Mouse (Mus musculus) limb, embryonic 11.5 days (tissue): ENCODE results near the gene Lrrc8d. TPM values are rescaled to one million over a fixed set of nuclear protein-coding genes. Genes with fewer than 3 reads are reported as not detected.

Experiments
- ATAC-seq: fragments of 200-750 bp; cut with Nextera tagmentation; 2 replicates; pipeline ENCODE4 v1.8.0; 2017; ENCODE audit warnings: low read depth; ENCODE audit not compliant: insufficient number of reproducible peaks, low FRiP score, low TSS enrichment
- DNase-seq: peaks from one replicate; pipeline ENCODE4 v3.0.0-alpha.2; 2015; ENCODE audit warnings: low spot score
- H3K27ac ChIP-seq: fragments of 300-500 bp; sonication (generic); replicated peaks from 2 replicates; pipeline ENCODE4 v1.5.1; 2014; ENCODE audit warnings: low read depth, mild to moderate bottlenecking, low read length
- H3K27me3 ChIP-seq: fragments of 300-500 bp; sonication (generic); 2 replicates; pipeline ENCODE4 v1.6.1; 2014; ENCODE audit warnings: mild to moderate bottlenecking, low read length, mixed read lengths; ENCODE audit not compliant: control insufficient read depth, insufficient read depth
- H3K36me3 ChIP-seq: fragments of 300-500 bp; sonication (generic); 2 replicates; pipeline ENCODE4 v1.6.1; 2014; ENCODE audit warnings: mild to moderate bottlenecking, low read length, moderate library complexity, mixed read lengths; ENCODE audit not compliant: control insufficient read depth, insufficient read depth
- H3K4me1 ChIP-seq: fragments of 300-500 bp; sonication (generic); 2 replicates; pipeline ENCODE4 v1.6.1; 2014; ENCODE audit warnings: low read length, mixed read lengths; ENCODE audit not compliant: control insufficient read depth, insufficient read depth
- H3K4me2 ChIP-seq: fragments of 300-500 bp; sonication (generic); 2 replicates; pipeline ENCODE4 v1.6.1; 2014; ENCODE audit warnings: low read depth, mild to moderate bottlenecking, moderate library complexity; ENCODE audit not compliant: severe bottlenecking
- H3K4me3 ChIP-seq: fragments of 300-500 bp; sonication (generic); 2 replicates; pipeline ENCODE4 v1.5.1; 2014; ENCODE audit warnings: low read depth, low read length
- H3K9ac ChIP-seq: fragments of 300-500 bp; sonication (generic); 2 replicates; pipeline ENCODE4 v1.6.1; 2014; ENCODE audit warnings: mild to moderate bottlenecking, low read length
- H3K9me3 ChIP-seq: fragments of 300-500 bp; sonication (generic); 2 replicates; pipeline ENCODE4 v1.6.1; 2016; ENCODE audit warnings: low read length; ENCODE audit not compliant: control insufficient read depth
- WGBS: fragments of 180-500 bp; shearing (Covaris S2); extraction: QIAGEN DNeasy Blood & Tissue Kit; methylation state at CpG from one replicate; pipeline ENCODE4 v1.1.7; 2014; 5-methylcytosine and 5-hydroxymethylcytosine counted together
- polyA plus RNA-seq: library from polyadenylated mRNA; unstranded; fragments of >200 nt; fragmentation: Nextera tagmentation; extraction: Ambion mirVana; gene quantifications from 2 replicates; pipeline ENCODE4 v1.2.1, GENCODE M21; 2014

The Lrrc8d gene
- polyA plus RNA-seq, 1 experiment from 2014 or later = 21.4 TPM

GRCm38 (mm10) chr5:105691645-105692044 is 8.1 kb upstream of the Lrrc8d start:
- no peak overlapping the region for H3K4me3 ChIP-seq
- H3K27me3 ChIP-seq = no peaks in the 10 kb centered on the region
- WGBS = 84% methylated on average over 7 of the region's 7 CpGs
- no peaks in the 10 kb centered on the region for H3K4me1 ChIP-seq
- H3K4me2 ChIP-seq = no peak overlapping the region
- ATAC-seq = no peak
- H3K27ac ChIP-seq = no peak overlapping the region
- no peaks in the 10 kb centered on the region for H3K36me3 ChIP-seq
- no peak for DNase-seq
- no peaks in the 10 kb centered on the region for H3K9me3 ChIP-seq
- H3K9ac ChIP-seq = no peak overlapping the region

GRCm38 (mm10) chr5:105694339-105694930 is 5.3 kb upstream of the Lrrc8d start:
- ATAC-seq (no peak), DNase-seq (no peak)
- Histone ChIP-seq H3K4me1 (no peaks in the 10 kb centered on the region), H3K9ac (no peak overlapping the region), H3K4me2 (no peak overlapping the region), H3K36me3 (no peaks in the 10 kb centered on the region), H3K4me3 (no peak overlapping the region), H3K9me3 (no peaks in the 10 kb centered on the region), H3K27ac (no peak overlapping the region), H3K27me3 (0 out of 2 replicates have a peak, but pooled peaks cover 2% of the 10 kb centered on the region)
- 87% methylated on average over 7 of the region's 7 CpGs for WGBS

- 91% methylated on average over 6 of the region's 6 CpGs for WGBS
- Histone ChIP-seq H3K27ac (no peak overlapping the region), H3K4me2 (no peak overlapping the region), H3K36me3 (no peaks in the 10 kb centered on the region), H3K4me1 (no peaks in the 10 kb centered on the region), H3K4me3 (no peak overlapping the region), H3K9ac (no peak overlapping the region), H3K9me3 (no peaks in the 10 kb centered on the region), H3K27me3 (0 out of 2 replicates have a peak, but pooled peaks cover 2% of the 10 kb centered on the region)
- no peak for DNase-seq
- no peak for ATAC-seq
Observed at GRCm38 (mm10) chr5:105696049-105696448, 3.7 kb upstream of the Lrrc8d start.

- 88% methylated on average over 3 of the region's 3 CpGs for WGBS
- Histone ChIP-seq H3K4me2 (no peak overlapping the region), H3K9me3 (no peaks in the 10 kb centered on the region), H3K27me3 (0 out of 2 replicates have a peak, but pooled peaks cover 2% of the 10 kb centered on the region), H3K36me3 (no peaks in the 10 kb centered on the region), H3K9ac (no peak overlapping the region), H3K4me3 (no peak overlapping the region), H3K27ac (no peak overlapping the region), H3K4me1 (0 out of 2 replicates have a peak, but pooled peaks cover 2% of the 10 kb centered on the region)
- ATAC-seq (no peak), DNase-seq (no peak)
Observed at GRCm38 (mm10) chr5:105697886-105698285, 1.9 kb upstream of the Lrrc8d start.

- WGBS = 20% methylated on average over 7 of the region's 7 CpGs
- H3K4me3 ChIP-seq = no peak overlapping the region
- DNase-seq = no peak
- 0 out of 2 replicates have a peak, but pooled peaks cover 2% of the 10 kb centered on the region for H3K4me1 ChIP-seq
- no peak overlapping the region for H3K9ac ChIP-seq
- H3K27ac ChIP-seq = no peak overlapping the region
- no peak for ATAC-seq
- 0 out of 2 replicates have a peak, but pooled peaks cover 2% of the 10 kb centered on the region for H3K27me3 ChIP-seq
- H3K9me3 ChIP-seq = no peaks in the 10 kb centered on the region
- H3K36me3 ChIP-seq = no peaks in the 10 kb centered on the region
- H3K4me2 ChIP-seq = no peak overlapping the region
Observed at GRCm38 (mm10) chr5:105698694-105699093, 1.1 kb upstream of the Lrrc8d start.

GRCm38 (mm10) chr5:105700070-105700851 is 492 bp downstream of the Lrrc8d start:
- under 1% methylated on average over 92 of the region's 101 CpGs for WGBS

GRCm38 (mm10) chr5:105701326-105701725 is 1.6 kb downstream of the Lrrc8d start:
- DNase-seq = no peak
- no peak overlapping the region for H3K9ac ChIP-seq
- H3K27ac ChIP-seq = no peak overlapping the region
- no peak for ATAC-seq
- 0 out of 2 replicates have a peak, but pooled peaks cover 5% of the 10 kb centered on the region for H3K4me1 ChIP-seq
- H3K4me2 ChIP-seq = peak overlapping the region; percentile 59
- 73% methylated on average over 9 of the region's 9 CpGs for WGBS
- 0 out of 2 replicates have a peak, but pooled peaks cover 2% of the 10 kb centered on the region for H3K27me3 ChIP-seq
- H3K9me3 ChIP-seq = no peaks in the 10 kb centered on the region
- H3K36me3 ChIP-seq = no peaks in the 10 kb centered on the region
- peak overlapping the region; percentile 70; the same call in 1 of the 2 replicates for H3K4me3 ChIP-seq

More at GRCm38 (mm10) chr5:105700070-105700851, 492 bp downstream of the Lrrc8d start:
- Histone ChIP-seq H3K27me3 (0 out of 2 replicates have a peak, but pooled peaks cover 2% of the 10 kb centered on the region), H3K4me3 (peak overlapping the region; percentile 70), H3K36me3 (no peaks in the 10 kb centered on the region), H3K9ac (peak overlapping the region; percentile 96), H3K9me3 (no peaks in the 10 kb centered on the region), H3K27ac (peak overlapping the region; percentile 30; the same call in 1 of the 2 replicates), H3K4me2 (peak overlapping the region; percentile 59), H3K4me1 (0 out of 2 replicates have a peak, but pooled peaks cover 5% of the 10 kb centered on the region)
- DNase-seq = peak; percentile 80
- peak; percentile 50 for ATAC-seq

GRCm38 (mm10) chr5:105701844-105702243 is 2.1 kb downstream of the Lrrc8d start:
- Histone ChIP-seq H3K9ac (no peak overlapping the region), H3K4me1 (0 out of 2 replicates have a peak, but pooled peaks cover 5% of the 10 kb centered on the region), H3K27me3 (0 out of 2 replicates have a peak, but pooled peaks cover 2% of the 10 kb centered on the region), H3K4me3 (no peak overlapping the region), H3K9me3 (no peaks in the 10 kb centered on the region), H3K36me3 (no peaks in the 10 kb centered on the region), H3K27ac (no peak overlapping the region), H3K4me2 (no peak overlapping the region)
- 71% methylated on average over 8 of the region's 8 CpGs for WGBS
- DNase-seq (no peak), ATAC-seq (no peak)
